ENCODE assay signal across 8 mouse cellular contexts in the genomic region with DNA sequence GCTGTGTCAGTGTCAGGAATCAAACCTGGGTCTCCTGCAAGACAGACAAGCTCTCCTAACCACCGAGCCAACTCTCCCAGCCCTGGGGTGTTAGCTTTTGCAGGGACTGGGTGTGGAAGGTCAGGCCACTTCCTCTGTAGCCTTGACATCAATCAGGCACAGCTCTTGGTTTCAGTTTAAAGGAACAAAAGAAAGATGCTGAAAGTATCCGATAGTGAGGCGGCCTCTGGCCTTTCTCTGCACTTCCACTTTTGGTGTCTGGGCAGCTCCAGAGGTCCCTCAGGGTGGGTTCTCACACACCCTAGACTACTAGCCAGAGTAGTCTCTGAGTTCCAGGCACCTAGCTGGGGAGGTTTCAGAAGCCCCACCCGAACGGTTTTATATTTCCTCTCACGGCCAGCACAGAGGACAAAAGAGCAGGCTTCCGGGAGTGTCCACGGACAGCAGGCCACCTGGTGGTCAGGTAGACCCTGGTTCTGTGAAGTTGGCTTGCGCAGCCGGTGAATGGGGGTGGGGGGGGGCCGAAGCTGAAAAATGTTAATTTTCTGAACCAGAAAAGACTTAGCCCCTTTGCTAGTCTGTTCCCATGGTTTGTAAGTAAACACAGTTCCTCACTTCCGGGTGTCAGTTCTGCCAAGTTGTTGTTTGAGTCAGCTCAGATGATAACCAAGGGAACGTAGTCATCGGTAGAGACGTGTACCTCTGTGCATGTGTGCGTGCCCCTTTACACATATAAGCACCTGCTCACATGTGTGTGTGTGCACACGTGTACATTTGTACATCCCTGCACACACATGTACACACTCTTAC. TPM values are rescaled to one million over a fixed set of nuclear protein-coding genes. Genes with fewer than 3 reads are reported as not detected.
DNase-seq lines count a peak whose midpoint lies in the region; ATAC-seq and TF ChIP-seq lines count a peak whose summit lies in the region.

No protein-coding gene starts in this region.

- 0 out of 2 replicates have a peak overlapping the region, but pooled peaks have one; percentile 29 for H3K27ac ChIP-seq in heart, embryonic 13.5 days (replicated peaks)
- H3K27ac ChIP-seq in liver, embryonic 12.5 days: peak overlapping the region; percentile 39

- H3K4me2 ChIP-seq in heart, embryonic 13.5 days: peak overlapping the region; percentile 27
- H3K4me2 ChIP-seq in liver, embryonic 12.5 days: peak overlapping the region; percentile 33

- H3K9ac ChIP-seq in heart, embryonic 13.5 days: peak overlapping the region; percentile 48; the same call in 1 of the 2 replicates
- no peak overlapping the region for H3K9ac ChIP-seq in liver, embryonic 12.5 days

- no peak for TF ChIP-seq CTCF in E14TG2a.4 (conservative IDR thresholded peaks at IDR 0.05; ENCODE audit: low read length)

- no peak for ATAC-seq in heart, embryonic 13.5 days (ENCODE audit: extremely low read depth, insufficient number of reproducible peaks, low FRiP score, low TSS enrichment)
- ATAC-seq in liver, embryonic 12.5 days: no peak

- H3K4me1 ChIP-seq in E14TG2a.4 (replicated peaks; ENCODE audit: low read depth, low read length): peaks cover 81% of the 10 kb centered on the region
- H3K4me1 ChIP-seq in heart, embryonic 13.5 days: peaks cover 34% of the 10 kb centered on the region
- H3K4me1 ChIP-seq in liver, embryonic 12.5 days: peaks cover 82% of the 10 kb centered on the region

- DNase-seq in 3134 (ENCODE audit: extremely low read depth, insufficient read length, low spot score): peak; percentile 57
- DNase-seq in splenic B cell, adult 2 months (ENCODE audit: low read depth, low spot score): peak; percentile 59
- DNase-seq in cerebellum, postnatal 4 days (ENCODE audit: low spot score in 2 of 2): no peak
- DNase-seq in MN1 (ENCODE audit: low spot score): no peak
- DNase-seq in c-Kit-positive CD71-positive TER-119-positive erythroid progenitor cells, embryonic 14.5 days (ENCODE audit: low spot score): no peak

- H3K36me3 ChIP-seq in E14TG2a.4 (ENCODE audit: insufficient read depth, low read length): peaks cover 10% of the 10 kb centered on the region
- H3K36me3 ChIP-seq in heart, embryonic 13.5 days: peaks cover 10% of the 10 kb centered on the region
- H3K36me3 ChIP-seq in liver, embryonic 12.5 days: peaks cover 29% of the 10 kb centered on the region
- H3K36me3 ChIP-seq in splenic B cell, adult 2 months (ENCODE audit: control insufficient read depth, insufficient read depth, low read length, poor library complexity, severe bottlenecking): no peaks in the 10 kb centered on the region

- H3K27me3 ChIP-seq in E14TG2a.4 (ENCODE audit: insufficient read depth, low read length): no peaks in the 10 kb centered on the region
- H3K27me3 ChIP-seq in heart, embryonic 13.5 days (replicated peaks): no peaks in the 10 kb centered on the region
- no peaks in the 10 kb centered on the region for H3K27me3 ChIP-seq in liver, embryonic 12.5 days (replicated peaks)
- H3K27me3 ChIP-seq in splenic B cell, adult 2 months (ENCODE audit: control insufficient read depth, insufficient read depth, low read length, poor library complexity, severe bottlenecking): no peaks in the 10 kb centered on the region

- no peaks in the 10 kb centered on the region for H3K9me3 ChIP-seq in E14TG2a.4 (ENCODE audit: low read length)
- no peaks in the 10 kb centered on the region for H3K9me3 ChIP-seq in heart, embryonic 13.5 days
- no peaks in the 10 kb centered on the region for H3K9me3 ChIP-seq in liver, embryonic 12.5 days (replicated peaks)

- 55% methylated on average over 17 of the region's 17 CpGs for WGBS in heart, embryonic 13.5 days
- WGBS in liver, embryonic 12.5 days (ENCODE audit: insufficient replicate concordance): 42% methylated on average over 17 of the region's 17 CpGs

- H3K4me3 ChIP-seq in E14TG2a.4 (replicated peaks; ENCODE audit: low read length): peak overlapping the region; percentile 13; the same call in 1 of the 2 replicates
- no peak overlapping the region for H3K4me3 ChIP-seq in heart, embryonic 13.5 days
- no peak overlapping the region for H3K4me3 ChIP-seq in liver, embryonic 12.5 days

RNA-seq across cellular contexts. Expression of a gene that starts 25.5 kb away (rescaled TPM):
- 6.2 and 6.5 TPM in 2 replicates for polyA plus RNA-seq in heart, embryonic 13.5 days (2015; fragmentation: Nextera tagmentation; extraction: Ambion mirVana)
- 18.7 and 21.6 TPM in 2 replicates for polyA plus RNA-seq in liver, embryonic 12.5 days (2016; fragmentation: Nextera tagmentation; extraction: Ambion mirVana)

Comparison
In these comparisons a context has a peak if more than half of its experiments do, and no peak if none do; other contexts are left out.
1. DNase-seq: peak in 3134 (single experiment) and splenic B cell, adult 2 months (single experiment); none in cerebellum, postnatal 4 days (0 of 2), MN1 (single experiment) and c-Kit-positive CD71-positive TER-119-positive erythroid progenitor cells, embryonic 14.5 days (single experiment).